Mouse (Mus musculus): ENCODE measurements around the gene Riox1. TPM values are rescaled to one million over a fixed set of nuclear protein-coding genes. Genes with fewer than 3 reads are reported as not detected.
"Not testable (repeated sequence)": the region's sequence is repeated elsewhere in the genome, so short reads cannot be mapped to it uniquely, and the experiment has no call there.

Gene Riox1
- polyA plus RNA-seq, 1 experiment from 2014 or later: 10.6 TPM

DNA sequence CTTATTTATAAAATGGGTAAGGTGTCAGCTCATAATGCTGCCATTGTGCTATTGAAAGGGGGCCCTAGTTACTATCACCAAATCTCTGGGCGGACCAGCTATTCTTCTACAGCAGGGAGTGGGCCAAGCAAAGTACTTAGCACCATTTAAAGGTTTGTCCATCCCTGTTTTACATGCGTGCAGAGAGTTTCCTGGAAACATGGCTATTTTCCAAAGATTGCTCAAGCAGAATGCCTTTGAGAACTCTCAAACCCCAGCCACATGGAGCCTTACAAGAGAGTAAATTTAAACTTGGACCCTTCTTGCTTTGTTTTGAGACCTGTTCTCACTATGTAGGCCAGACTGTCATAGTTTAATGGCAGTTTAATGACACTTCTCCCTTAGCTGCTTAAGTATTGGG lies 24.3 kb upstream of the Riox1 start:
- no peaks in the 10 kb centered on the region for H3K9me3 ChIP-seq
- no peaks in the 10 kb centered on the region for H3K27me3 ChIP-seq (replicated peaks)
- no peak overlapping the region for H3K4me2 ChIP-seq
- WGBS: 83% methylated on average over 2 of the region's 2 CpGs
- H3K27ac ChIP-seq: no peak overlapping the region
- no peak overlapping the region for H3K4me3 ChIP-seq
- H3K4me1 ChIP-seq: peaks cover 7% of the 10 kb centered on the region; the same call in 1 of the 2 replicates
- no peak for ATAC-seq (replicated peaks)
- H3K9ac ChIP-seq: no peak overlapping the region
- no peaks in the 10 kb centered on the region for H3K36me3 ChIP-seq (replicated peaks)

GRCm38 (mm10) chr12:83927747-83928146 lies 22.7 kb upstream of the Riox1 start:
- Histone ChIP-seq H3K36me3 (replicated peaks) (no peaks in the 10 kb centered on the region), H3K4me3 (no peak overlapping the region), H3K9me3 (no peaks in the 10 kb centered on the region), H3K4me1 (peaks cover 4% of the 10 kb centered on the region; the same call in 1 of the 2 replicates), H3K4me2 (no peak overlapping the region), H3K9ac (no peak overlapping the region), H3K27me3 (replicated peaks) (no peaks in the 10 kb centered on the region), H3K27ac (no peak overlapping the region)
- no peak for ATAC-seq (replicated peaks)
- WGBS: 86% methylated on average over 4 of the region's 4 CpGs

GRCm38 (mm10) chr12:83929186-83929804 lies 21.1 kb upstream of the Riox1 start:
- no peak overlapping the region for H3K9ac ChIP-seq
- 0 out of 2 replicates have a peak, but pooled peaks cover 3% of the 10 kb centered on the region for H3K4me1 ChIP-seq
- no peaks in the 10 kb centered on the region for H3K9me3 ChIP-seq
- no peak overlapping the region for H3K27ac ChIP-seq
- ATAC-seq (replicated peaks): no peak
- WGBS: 39% methylated on average over 2 of the region's 2 CpGs
- no peaks in the 10 kb centered on the region for H3K36me3 ChIP-seq (replicated peaks)
- H3K4me2 ChIP-seq: no peak overlapping the region
- no peaks in the 10 kb centered on the region for H3K27me3 ChIP-seq (replicated peaks)
- H3K4me3 ChIP-seq: no peak overlapping the region

- WGBS: 74% methylated on average over 10 of the region's 10 CpGs
- Histone ChIP-seq H3K9me3 (no peaks in the 10 kb centered on the region), H3K27ac (no peak overlapping the region), H3K4me3 (no peak overlapping the region), H3K4me2 (no peak overlapping the region), H3K27me3 (replicated peaks) (no peaks in the 10 kb centered on the region), H3K9ac (no peak overlapping the region), H3K4me1 (0 out of 2 replicates have a peak, but pooled peaks cover 3% of the 10 kb centered on the region), H3K36me3 (replicated peaks) (no peaks in the 10 kb centered on the region)
- ATAC-seq (replicated peaks): no peak
These were observed 12.8 kb upstream of the Riox1 start for GRCm38 (mm10) chr12:83937600-83937999.

- not testable (repeated sequence) for H3K4me3 ChIP-seq; H3K9me3 ChIP-seq; H3K4me1 ChIP-seq; H3K27ac ChIP-seq; ATAC-seq (replicated peaks); H3K9ac ChIP-seq; H3K4me2 ChIP-seq; H3K27me3 ChIP-seq (replicated peaks); H3K36me3 ChIP-seq (replicated peaks)
- 42% methylated on average over 1 of the region's 1 CpGs for WGBS
These were observed 11.8 kb upstream of the Riox1 start for GRCm38 (mm10) chr12:83938592-83938991.

- Histone ChIP-seq H3K27me3 (replicated peaks) (no peaks in the 10 kb centered on the region), H3K36me3 (replicated peaks) (no peaks in the 10 kb centered on the region), H3K4me2 (no peak overlapping the region), H3K9ac (no peak overlapping the region), H3K4me1 (no peaks in the 10 kb centered on the region), H3K27ac (no peak overlapping the region), H3K4me3 (no peak overlapping the region), H3K9me3 (no peaks in the 10 kb centered on the region)
- no peak for ATAC-seq (replicated peaks)
- 69% methylated on average over 2 of the region's 2 CpGs for WGBS
These were observed 11.1 kb upstream of the Riox1 start for GRCm38 (mm10) chr12:83939332-83939731.

GRCm38 (mm10) chr12:83940031-83940430 lies 10.4 kb upstream of the Riox1 start:
- Histone ChIP-seq H3K27me3 (replicated peaks) (no peaks in the 10 kb centered on the region), H3K4me2 (no peak overlapping the region), H3K4me3 (no peak overlapping the region), H3K9me3 (no peaks in the 10 kb centered on the region), H3K9ac (no peak overlapping the region), H3K4me1 (no peaks in the 10 kb centered on the region), H3K27ac (no peak overlapping the region), H3K36me3 (replicated peaks) (no peaks in the 10 kb centered on the region)
- no peak for ATAC-seq (replicated peaks)
- 53% methylated on average over 4 of the region's 4 CpGs for WGBS

DNA sequence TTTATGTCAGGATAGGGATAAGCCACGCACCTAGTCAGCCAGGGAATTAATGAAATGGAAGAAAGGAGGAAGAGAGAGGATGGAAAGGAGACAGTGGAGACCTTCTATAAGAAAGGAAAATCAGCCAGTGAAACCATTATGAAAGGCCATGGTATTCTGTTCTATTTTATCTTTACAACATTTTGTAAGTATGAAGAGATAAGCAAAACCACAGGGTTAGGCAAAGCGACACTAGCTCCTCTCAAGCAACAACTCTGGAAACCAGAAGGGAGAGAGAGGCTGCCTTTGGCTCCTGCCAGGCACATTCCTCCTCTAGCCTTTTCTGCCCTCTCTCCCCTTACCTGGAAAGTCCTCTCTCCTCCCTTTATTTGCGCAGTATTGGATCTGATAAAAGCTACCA lies 8.5 kb upstream of the Riox1 start:
- Histone ChIP-seq H3K9me3 (no peaks in the 10 kb centered on the region), H3K4me2 (no peak overlapping the region), H3K4me1 (no peaks in the 10 kb centered on the region), H3K9ac (no peak overlapping the region), H3K27me3 (replicated peaks) (no peaks in the 10 kb centered on the region), H3K4me3 (no peak overlapping the region), H3K27ac (no peak overlapping the region), H3K36me3 (replicated peaks) (no peaks in the 10 kb centered on the region)
- ATAC-seq (replicated peaks): no peak
- WGBS: 72% methylated on average over 3 of the region's 3 CpGs

DNA sequence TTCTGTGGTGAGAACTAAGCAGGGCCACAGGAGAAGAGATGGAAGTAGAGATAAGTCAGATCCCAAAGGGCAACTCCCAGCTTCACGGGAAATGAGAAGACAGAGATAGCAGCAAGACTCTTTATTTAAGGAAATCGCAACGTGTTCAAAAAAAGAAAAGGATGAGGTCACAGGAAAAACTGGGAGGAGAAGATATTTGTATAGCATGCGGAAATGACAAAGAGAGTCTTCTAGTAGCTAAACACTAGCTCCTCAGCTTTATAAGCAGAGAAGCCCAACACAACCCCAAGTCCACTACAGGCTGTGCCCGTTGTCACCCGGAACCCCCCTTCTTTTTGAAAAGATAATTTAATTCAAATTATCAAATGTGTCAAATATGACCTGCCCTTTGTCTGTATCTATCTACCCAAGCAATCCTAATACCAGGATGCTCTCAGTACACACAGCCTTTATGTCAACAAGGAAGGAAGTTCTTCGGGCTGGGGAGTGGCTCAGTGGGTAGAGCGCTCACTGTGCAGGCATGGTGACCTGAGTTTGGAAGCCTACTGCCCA lies 3.1 kb upstream of the Riox1 start:
- no peak overlapping the region for H3K4me2 ChIP-seq
- no peaks in the 10 kb centered on the region for H3K9me3 ChIP-seq
- no peak for ATAC-seq (replicated peaks)
- H3K36me3 ChIP-seq (replicated peaks): no peaks in the 10 kb centered on the region
- H3K27me3 ChIP-seq (replicated peaks): no peaks in the 10 kb centered on the region
- H3K4me3 ChIP-seq: no peak overlapping the region
- H3K27ac ChIP-seq: no peak overlapping the region
- 89% methylated on average over 8 of the region's 8 CpGs for WGBS
- peaks cover 18% of the 10 kb centered on the region for H3K4me1 ChIP-seq
- H3K9ac ChIP-seq: no peak overlapping the region

DNA sequence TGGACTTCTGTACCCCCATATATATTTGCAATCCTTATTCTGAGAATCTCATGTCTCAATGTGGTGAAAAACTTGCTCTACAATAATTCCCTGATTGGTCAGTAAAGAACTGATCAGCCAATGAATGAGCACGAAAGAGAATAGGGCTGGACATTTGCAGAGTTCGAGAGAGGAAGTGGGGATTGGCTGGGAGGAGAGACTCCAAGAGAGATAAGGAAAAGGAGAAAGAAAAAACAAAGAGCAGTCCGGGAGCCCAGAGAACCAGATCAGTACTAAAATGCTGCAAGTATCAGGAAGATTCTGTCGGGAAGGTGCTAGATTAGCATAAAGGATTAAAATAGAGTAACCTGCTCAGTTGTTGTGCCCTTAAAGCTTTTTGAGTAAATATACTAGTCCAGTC lies 1.4 kb upstream of the Riox1 start:
- Histone ChIP-seq H3K9ac (no peak overlapping the region), H3K4me2 (no peak overlapping the region), H3K27ac (no peak overlapping the region), H3K4me3 (no peak overlapping the region), H3K27me3 (replicated peaks) (no peaks in the 10 kb centered on the region), H3K9me3 (no peaks in the 10 kb centered on the region), H3K4me1 (peaks cover 33% of the 10 kb centered on the region), H3K36me3 (replicated peaks) (0 out of 2 replicates have a peak, but pooled peaks cover 3% of the 10 kb centered on the region)
- 86% methylated on average over 4 of the region's 4 CpGs for WGBS
- ATAC-seq (replicated peaks): no peak

GRCm38 (mm10) chr12:83949776-83950492 lies 474 bp upstream of the Riox1 start:
- H3K4me1 ChIP-seq: peaks cover 35% of the 10 kb centered on the region
- H3K4me2 ChIP-seq: peak overlapping the region; percentile 79
- ATAC-seq (replicated peaks): no peak
- no peaks in the 10 kb centered on the region for H3K9me3 ChIP-seq
- 30% methylated on average over 11 of the region's 11 CpGs for WGBS
- H3K36me3 ChIP-seq (replicated peaks): 0 out of 2 replicates have a peak, but pooled peaks cover 3% of the 10 kb centered on the region
- H3K27me3 ChIP-seq (replicated peaks): no peaks in the 10 kb centered on the region
- H3K4me3 ChIP-seq: peak overlapping the region; percentile 81
- no peak overlapping the region for H3K27ac ChIP-seq
- no peak overlapping the region for H3K9ac ChIP-seq

- Histone ChIP-seq H3K9me3 (no peaks in the 10 kb centered on the region), H3K4me1 (peaks cover 35% of the 10 kb centered on the region), H3K9ac (peak overlapping the region; percentile 79), H3K36me3 (replicated peaks) (0 out of 2 replicates have a peak, but pooled peaks cover 3% of the 10 kb centered on the region), H3K27me3 (replicated peaks) (no peaks in the 10 kb centered on the region), H3K4me2 (peak overlapping the region; percentile 79), H3K4me3 (peak overlapping the region; percentile 81), H3K27ac (peak overlapping the region; percentile 81)
- under 1% methylated on average over 111 of the region's 116 CpGs for WGBS
- ATAC-seq (replicated peaks): peak; percentile 77
These were observed 663 bp downstream of the Riox1 start for GRCm38 (mm10) chr12:83950840-83951701.

All from midbrain, embryonic 15.5 days (tissue).